Mouse (Mus musculus): ENCODE results near the gene Slc25a21.
"Not testable (repeated sequence)": the region's sequence is repeated elsewhere in the genome, so short reads cannot be mapped to it uniquely, and the experiment has no call there.

Gene Slc25a21

DNA sequence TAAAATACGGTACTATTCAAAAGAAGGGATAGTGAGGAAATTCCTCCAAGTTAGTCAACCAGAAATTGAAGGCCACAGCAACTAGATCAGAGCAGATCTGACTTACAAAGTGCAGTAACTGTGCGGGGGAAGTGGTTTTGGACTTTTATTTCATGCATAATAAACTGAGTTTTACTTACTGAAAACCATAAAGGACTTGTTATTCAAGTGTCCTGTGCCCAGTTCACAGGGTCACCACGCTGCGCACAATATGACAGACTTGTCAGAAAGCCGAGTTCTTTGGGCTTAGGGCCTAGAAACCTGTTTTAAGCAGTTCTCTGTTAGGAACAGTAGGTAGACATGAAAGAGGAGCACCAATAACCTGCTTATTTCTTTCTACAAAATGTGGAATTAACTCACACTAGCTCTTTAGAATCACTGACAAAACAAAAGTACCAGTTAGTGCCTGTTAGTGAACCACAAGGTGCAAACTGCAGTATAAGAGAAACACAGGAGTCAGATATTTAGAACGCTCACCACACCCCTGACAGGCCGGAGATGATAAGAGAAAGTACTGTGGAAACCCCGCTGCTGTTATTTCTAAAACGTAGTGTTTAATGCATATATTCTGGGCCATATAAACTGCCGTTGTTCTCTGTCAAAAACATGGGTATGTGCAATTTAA lies at the start of gene Slc25a21:
Slc25a21 (minus strand) TSS at position 110 of the 664 bp plus-strand sequence.
- no peak for DNase-seq

DNA sequence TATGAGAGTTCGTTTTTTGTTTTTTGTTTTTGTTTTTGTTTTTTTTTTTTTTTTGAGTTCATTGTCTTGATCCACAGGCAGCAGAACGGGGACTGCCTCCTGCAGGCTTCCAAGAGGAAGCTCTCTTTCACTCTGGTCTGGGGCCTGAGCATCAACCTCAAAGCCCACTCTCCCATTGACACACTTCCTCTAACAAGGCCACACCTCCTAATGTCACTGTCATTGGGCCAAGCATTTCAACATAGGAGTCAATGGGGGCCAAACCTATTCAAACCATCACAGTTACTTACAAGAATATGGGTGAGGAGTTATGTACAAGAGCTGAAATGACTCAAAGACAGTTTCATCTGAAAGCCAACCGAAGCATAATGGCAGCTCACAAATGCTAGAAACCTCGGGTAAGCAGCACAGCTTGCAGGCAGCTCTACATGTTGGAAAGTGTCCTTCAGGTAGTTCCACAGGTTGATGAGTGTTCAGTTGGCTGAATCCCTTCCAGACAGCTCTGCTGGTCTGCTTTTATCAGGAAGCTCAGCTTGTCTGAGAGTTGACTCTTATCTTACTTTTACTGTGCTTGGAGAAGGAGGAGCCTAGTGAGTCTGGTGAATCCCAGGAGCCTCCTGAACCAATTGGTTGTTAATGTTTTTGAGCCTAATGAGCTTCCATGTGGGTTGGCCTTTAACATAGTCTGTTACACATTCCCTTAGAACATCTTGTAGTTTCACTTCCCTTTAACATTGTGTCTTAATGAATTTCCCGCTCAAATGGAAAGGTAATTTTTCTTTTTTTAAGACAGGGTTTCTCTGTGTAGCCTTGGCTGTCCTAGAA lies 46.6 kb upstream of the Slc25a21 start:
- no peak for DNase-seq

DNA sequence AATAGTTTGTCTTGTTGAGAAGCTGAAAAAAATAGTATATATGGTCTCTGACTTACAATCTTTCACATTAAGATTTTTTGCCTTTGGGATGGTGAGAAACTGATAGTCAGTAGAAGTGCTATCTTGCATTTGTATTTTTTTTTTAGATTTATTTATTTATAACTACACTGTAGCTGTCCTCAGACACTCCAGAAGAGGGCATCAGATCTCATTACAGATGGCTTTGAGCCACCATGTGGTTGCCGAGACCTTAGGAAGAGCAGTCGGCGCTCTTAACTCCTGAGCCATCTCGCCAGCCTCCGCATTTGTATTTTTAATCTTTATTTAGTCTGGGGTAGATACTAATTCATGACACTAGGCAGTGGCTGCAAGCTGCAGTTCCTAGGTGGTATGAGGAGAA lies 36.1 kb upstream of the Slc25a21 start:
- DNase-seq = no peak

DNA sequence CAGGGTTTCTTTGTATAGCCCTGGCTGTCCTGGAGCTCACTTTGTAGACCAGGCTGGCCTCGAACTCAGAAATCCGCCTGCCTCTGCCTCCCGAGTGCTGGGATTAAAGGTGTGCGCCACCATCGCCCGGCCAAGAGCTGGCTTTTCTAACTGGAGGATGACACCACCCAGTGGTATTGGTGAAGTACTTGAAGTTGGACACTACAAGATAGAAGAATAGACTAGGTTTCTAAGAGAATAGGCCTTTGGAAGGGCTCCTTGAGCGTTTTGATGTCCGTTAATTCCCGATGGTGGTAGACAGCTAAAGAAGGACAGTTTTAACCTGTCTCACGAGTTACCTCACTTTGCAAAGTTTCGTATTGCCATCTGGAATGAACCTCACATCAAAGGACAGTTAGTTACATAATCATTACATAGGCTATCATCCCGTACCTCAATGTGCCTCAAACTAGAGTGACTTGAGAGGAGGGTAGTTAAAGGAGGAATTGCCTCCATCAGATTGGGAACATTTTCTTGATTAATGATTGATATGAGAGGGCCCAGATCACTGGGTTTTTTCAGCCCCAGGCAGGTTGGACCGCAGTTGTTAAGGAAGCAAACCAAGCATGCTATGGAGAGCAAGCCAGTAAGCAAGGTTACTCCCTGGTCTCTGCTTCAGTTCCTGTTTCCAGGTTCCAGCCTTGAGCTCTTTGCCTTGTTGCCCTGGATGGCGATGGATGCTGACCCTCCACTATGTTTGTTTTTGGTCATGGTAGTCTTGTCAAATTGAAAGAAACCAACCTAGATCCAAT lies 34.0 kb upstream of the Slc25a21 start:
- DNase-seq = peak; percentile 19

DNA sequence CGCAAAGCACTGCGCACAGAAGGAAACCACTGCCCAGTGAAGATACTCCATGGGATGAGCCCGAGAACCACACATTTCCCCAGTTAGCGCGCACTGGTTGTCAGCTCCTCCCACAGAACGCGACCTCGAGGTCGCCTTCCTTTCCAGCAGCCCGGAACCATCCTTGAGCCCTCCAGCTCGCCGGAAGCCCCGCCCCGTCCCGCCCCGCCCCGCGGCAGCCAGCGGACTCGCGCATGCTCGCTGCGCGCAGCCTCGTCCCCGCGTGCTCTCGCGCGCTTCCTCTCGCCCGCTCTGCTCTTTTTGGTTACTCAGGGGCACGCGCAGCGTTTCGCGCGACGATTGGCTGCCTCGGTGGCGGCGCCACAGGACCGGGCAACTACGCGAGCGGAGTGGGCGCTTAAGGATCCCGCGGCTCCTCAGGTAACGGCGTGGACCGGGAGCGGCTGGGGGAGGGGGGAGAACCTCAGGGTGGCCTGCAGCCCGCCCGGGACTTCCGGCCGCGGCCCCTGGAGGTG lies 33.0 kb upstream of the Slc25a21 start, which contains the start of the genes Prps1l3 and Mipol1:
Prps1l3 (plus strand) TSS at position 221 of the 515 bp plus-strand sequence.
Mipol1 (plus strand) TSS at position 236 of the 515 bp plus-strand sequence.
- DNase-seq = peak; percentile 85

DNA sequence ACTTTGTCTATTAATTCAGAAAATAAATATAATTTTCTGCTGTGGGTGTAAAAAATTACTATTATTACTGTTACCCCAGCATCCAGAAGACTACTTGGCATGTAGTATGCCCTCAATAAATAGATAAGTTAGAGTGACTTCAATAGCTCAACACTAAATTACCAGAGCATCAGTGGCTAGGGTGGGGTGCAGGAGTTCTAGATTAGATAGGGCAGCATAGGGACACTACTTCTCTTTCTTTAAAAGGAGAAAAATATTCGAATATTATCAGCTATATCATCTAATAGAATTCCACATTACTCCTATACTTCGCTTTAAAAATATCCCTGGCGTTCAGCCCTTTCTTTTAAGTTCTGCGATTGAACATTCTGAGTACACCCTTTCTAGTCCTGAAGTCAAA lies 32.4 kb upstream of the Slc25a21 start:
- DNase-seq = no peak

DNA sequence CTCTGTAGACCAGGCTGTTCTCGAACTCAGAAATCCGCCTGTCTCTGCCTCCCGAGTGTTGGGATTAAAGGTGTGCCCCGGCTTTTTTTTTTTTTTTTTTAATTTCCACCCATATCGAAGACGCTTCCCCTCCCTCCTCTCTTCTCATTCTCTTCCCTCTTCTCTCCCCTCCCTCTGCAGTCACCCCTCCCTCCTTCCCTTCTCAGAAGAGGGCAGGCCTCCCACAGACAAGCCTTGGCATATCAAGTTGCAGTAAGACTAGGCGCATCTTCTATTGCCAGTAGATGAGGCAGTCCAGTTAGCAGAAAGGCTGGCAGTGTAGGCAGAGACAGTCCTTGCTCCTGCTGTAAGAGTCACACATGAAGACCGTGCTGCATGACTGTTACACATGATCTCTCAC lies 30.5 kb upstream of the Slc25a21 start:
- no peak for DNase-seq

DNA sequence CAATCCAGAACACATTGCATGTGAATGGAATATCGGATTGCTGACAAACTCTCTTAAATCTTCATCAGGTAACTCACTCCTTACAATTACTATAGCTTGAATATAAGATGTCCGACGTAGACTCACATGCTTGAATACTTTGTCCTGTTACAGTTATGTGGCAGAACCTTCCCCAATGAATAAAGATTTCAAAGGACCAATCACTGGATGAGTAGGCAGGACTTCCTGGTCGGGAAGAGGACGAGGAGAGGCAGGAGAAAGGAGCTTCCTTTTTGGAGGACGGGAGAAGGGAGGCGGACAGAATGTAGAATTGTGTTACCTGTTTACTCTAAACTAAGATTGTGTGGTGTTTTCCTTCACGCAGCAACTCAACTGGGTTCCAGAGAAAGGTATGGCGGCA lies 29.1 kb upstream of the Slc25a21 start:
- no peak for DNase-seq

DNA sequence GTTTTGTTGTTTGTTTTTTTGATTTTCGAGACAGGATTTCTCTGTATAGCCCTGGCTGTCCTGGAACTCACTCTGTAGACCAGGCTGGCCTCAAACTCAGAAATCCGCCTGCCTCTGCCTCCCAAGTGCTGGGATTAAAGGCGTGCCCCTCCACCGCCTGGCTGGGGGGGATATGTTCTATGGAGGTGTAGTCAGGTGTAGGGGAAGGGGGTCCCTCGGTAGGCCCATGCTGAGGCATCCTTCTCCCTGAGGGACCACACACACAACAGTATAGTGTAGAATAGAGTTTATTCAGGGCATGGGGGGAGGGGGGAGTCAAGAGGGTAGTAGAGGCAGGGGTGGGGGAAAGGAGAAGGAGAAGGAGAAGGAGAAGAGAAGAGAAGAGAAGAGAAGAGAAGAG lies 15.2 kb upstream of the Slc25a21 start:
- not testable (repeated sequence) for DNase-seq

DNA sequence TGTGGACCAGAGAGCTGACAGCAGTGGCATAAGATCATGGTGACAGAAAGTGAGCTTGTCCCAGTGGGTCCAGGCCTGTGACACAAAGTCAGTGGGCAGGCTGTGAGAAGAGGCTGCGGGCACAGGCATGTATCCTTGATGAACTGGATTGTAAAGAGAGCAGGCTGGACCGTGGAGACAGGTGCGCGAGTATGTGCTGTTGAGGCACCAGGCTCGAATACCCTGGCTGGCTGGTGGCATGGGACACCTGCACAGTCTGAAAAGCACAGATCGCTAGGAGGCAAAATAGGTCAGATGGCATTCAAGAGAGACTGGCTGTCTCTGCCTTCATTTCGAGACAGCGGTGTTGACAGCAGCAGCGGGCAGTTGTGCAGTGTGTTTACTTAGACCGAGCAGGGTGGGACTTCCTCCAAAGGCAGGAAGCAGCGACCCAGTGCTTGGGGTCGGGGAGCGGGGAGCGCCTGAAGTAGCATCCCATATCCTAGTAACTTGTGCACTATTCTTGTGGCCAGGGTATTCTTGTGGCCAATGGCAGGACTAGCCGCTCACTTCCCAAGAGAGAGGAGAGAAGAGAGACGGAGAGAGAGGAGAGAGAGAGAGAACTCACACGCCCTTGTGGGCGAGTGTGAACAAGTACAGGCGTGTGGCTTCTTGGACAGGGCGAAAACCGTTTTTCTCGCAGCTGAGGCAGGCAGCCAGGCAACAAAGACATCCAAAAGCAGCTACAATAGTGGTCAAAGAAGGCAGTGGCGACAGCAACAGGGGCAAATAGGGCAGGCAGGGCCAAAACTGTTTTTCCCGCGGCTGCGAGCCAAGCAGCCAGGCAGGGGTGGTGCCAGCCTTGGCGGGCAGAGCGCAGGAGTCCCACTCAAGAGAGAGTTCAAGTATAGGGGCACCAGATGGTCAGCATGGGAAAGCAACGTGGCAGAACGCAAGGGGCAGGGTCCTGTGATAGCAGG lies 14.4 kb upstream of the Slc25a21 start:
- DNase-seq = peak; percentile 51

DNA sequence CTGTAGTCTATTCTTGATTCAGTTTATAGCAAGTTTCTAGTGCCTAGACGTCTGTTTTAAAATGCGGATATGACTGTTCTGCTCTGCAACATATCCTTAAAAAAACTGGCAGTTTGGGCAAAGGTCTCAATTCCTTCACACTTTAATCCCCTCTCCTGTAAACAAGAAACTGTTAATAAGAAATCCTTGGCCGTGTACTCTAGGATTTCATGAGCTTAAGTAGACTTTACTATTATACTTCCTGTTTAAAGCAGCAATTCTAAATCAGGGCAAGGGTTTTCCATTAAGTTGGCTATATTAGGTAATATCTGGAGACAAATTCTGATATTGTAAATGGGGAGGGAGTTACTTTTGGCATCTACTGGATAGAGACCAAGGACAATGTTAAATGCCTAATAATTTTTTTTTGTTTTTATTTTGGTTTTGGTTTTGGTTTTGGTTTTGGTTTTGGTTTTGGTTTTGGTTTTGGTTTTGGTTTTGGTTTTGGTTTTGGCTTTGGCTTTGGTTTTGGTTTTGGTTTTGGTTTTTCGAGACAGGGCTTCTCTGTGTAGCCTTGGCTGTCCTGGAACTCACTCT lies 7.1 kb upstream of the Slc25a21 start:
- DNase-seq = no peak

DNA sequence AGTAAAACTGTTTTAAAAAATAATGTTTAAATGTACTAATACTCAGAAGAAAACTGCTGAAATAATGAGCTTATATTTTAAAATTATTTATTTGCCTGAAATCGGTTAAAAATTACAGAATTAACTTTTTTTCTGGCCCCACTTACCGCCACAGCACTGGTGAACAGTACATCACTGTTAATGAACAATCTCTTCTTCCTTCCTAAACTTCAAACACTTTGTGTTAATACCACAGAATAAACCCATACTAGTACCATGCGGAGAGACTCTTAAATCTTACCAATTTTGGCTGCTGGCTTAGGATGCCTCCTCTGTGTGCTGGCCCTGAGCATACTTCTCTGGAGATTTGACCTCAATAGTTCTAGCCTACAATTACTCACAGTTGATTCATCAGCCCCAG lies 4.6 kb upstream of the Slc25a21 start:
- DNase-seq = no peak

DNA sequence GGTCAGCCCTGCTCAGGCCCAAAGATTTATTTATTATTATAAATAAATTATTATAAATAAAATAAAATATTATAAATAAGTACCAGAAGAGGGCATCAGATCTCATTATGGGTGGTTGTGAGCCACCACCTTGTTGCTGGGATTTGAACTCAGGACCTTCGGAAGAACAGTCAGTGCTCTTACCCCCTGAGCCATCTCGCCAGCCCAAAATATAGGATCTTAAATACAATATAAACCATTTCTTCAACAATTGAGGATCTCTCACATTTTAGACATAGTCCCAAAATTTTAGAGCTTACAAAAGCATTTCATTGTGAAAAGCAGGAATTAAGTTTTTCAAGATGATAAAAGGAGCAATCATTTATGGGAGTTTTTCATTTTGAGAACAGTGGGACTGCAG lies 2.2 kb upstream of the Slc25a21 start:
- no peak for DNase-seq

DNA sequence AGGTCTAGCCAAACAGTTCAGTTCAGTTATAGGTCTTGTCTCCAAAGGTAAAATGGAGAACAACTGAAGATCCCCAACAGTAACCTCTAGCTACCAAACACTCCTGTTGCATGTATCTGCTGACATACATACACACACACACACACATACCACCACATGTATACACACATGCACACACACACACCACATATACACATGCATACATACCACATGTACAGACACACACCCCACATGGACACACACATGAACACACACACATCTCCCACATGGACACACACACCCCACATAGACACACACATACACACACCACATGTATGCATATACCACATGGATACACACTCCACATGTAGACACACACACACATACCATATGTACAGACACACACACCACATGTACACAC lies 997 bp upstream of the Slc25a21 start:
- no peak for DNase-seq

DNA sequence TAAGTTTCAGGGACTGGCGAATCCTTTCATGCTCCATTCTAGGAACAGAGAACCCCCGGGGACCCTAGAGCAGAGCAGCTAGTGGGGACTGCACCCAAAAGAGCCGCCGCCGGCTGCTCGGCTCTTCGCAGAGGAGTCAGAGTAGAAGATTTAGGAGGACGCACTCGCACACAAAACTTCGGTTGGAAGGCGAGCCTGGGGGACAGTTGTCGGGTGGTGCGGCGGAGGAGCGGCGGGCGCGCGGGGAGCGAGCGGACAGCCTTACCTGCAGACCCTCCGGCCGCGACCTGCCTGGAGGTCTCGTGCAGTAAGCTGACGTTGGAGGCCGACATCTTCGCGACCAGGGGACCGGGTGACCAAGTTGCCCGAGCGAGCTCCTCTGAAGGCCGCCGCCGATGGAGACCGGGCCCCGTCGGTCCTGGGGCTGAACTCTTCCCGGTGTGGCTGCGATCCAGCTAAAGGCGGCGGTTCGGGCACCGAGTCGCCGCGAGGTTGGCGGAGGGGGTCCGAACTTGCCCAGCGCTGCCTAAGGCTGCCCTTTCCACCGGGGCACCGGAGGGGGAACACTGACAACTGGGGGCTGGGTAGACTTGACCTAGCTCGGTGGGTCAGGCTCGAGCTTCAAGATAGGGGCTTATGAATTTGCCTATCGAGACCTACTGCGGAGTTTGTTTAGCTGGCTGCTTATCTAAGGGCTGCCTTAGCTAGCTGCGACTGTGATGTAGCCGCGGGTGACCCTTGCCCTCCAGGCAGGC lies 487 bp downstream of the Slc25a21 start:
- DNase-seq = peak; percentile 12

DNA sequence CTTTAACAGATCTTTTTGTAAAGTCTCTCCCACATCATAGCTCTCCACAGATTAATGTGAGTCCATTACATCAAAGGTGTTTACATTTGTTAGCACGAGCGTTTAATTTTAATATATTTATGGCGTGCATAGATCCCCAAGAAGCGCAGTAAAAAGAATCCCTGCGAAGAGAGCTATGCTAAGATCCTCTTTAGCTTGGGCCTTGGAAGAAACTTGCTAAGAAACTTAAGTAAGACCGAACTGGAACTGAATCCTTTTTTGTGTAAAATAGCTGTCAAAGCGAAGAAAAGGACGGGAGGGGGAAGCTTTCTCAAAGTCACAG lies 1.0 kb downstream of the Slc25a21 start:
- DNase-seq = no peak

DNA sequence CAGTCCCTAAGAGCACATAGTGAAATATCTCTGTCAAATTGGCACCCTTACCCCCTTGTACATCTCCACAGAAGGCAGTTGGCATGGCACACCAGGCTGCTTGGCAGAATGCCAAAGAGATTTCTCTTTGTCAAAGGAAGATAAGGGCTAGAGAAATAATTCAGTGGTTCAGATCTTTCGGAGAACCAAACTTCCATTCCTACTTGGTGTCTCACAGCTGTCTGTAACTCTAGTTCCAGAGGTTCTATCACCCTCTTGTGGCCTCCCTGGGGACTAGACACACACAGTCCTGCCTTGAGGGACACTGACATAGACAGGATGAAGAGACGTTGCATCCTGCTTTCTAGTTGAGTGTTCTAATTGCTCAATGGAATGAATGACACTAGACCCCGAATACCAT lies 2.7 kb downstream of the Slc25a21 start:
- DNase-seq = no peak

DNA sequence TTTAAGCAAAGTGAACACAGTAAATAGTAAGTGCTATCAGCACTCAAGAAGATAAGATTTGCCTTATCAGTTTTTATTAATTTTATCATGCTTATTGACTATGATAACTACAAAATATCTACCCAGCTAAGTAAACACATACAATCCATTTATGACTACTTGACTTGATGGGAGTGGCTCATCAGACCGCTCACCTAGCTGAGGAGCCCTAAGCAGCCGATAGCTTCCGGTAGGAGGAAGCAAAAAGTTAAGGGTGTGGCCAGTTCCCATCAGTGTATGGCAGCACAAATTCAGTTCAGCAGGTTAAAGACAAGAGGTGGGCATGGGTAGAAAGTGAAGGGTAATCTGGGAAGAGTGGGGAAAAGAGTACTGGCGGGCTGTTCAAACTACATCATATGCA lies 10.2 kb downstream of the Slc25a21 start:
- no peak for DNase-seq

DNA sequence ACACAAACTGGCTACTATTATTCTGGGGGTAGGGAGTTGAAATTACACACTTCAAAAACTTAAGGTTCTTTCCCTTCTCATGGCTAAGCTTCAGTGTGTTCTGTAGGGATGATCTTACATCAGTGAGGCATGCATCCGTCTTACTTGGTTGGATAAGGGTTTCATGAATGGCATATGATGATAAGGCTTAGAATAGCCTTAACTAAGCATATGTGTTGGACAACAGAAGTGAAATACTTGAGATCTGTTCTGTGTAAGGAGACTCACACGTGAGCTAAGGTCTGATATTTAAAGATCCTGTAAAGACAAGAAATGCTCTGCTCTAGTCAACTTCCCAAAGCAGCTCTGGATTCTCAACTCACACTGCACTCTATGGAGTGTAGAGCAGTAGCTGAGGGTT lies 11.1 kb downstream of the Slc25a21 start:
- no peak for DNase-seq

DNA sequence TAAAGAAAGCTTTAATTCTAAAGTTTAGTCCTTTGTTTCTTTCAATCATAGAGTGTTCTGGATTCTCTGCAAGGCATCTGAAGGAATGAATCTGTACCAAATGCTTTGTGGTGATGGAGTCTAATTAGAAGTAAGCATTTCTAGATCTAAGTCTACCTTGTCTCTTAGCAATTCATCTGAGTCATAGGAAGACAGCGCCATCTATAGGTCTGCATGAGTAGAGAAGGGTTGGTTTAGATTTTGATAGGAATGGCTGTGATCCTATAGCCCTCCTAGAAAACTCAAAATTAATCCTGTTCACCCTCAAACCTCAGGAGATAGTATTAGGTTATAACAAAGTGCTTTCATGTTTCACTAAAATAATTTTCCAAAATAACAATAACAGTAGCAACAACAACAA lies 11.8 kb downstream of the Slc25a21 start:
- no peak for DNase-seq
